Mouse (Mus musculus) hindbrain, postnatal 0 days (tissue): ENCODE results near the gene Qtrt2. TPM values are rescaled to one million over a fixed set of nuclear protein-coding genes. Genes with fewer than 3 reads are reported as not detected.

ENCODE experiments used
- ATAC-seq: fragments of 200-750 bp; cut with Nextera tagmentation; 2 replicates; pipeline ENCODE4 v1.8.0; 2017; ENCODE audit warnings: mild to moderate bottlenecking, moderate TSS enrichment, moderate library complexity
- DNase-seq: peaks from one replicate; pipeline ENCODE4 v3.0.0-alpha.2; 2015; ENCODE audit warnings: low spot score
- H3K27ac ChIP-seq: fragments of 300-500 bp; sonication (generic); 2 replicates; pipeline ENCODE4 v1.5.1; 2014; ENCODE audit warnings: mild to moderate bottlenecking
- H3K27me3 ChIP-seq: fragments of 300-500 bp; sonication (generic); 2 replicates; pipeline ENCODE4 v1.6.1; 2014; ENCODE audit warnings: low read length, mixed read lengths; ENCODE audit not compliant: insufficient read depth
- H3K36me3 ChIP-seq: fragments of 300-500 bp; sonication (generic); 2 replicates; pipeline ENCODE4 v1.6.1; 2014; ENCODE audit warnings: low read length, mixed read lengths; ENCODE audit not compliant: insufficient read depth
- H3K4me1 ChIP-seq: fragments of 300-500 bp; sonication (generic); 2 replicates; pipeline ENCODE4 v1.6.1; 2014; ENCODE audit warnings: antibody characterized with exemption, low read length, mixed read lengths; ENCODE audit not compliant: insufficient read depth
- H3K4me2 ChIP-seq: fragments of 300-500 bp; sonication (generic); 2 replicates; pipeline ENCODE4 v1.6.1; 2014; ENCODE audit warnings: low read depth, mild to moderate bottlenecking, low read length, moderate library complexity, mixed read lengths
- H3K4me3 ChIP-seq: fragments of 300-500 bp; sonication (generic); 2 replicates; pipeline ENCODE4 v1.5.1; 2014; ENCODE audit warnings: low read length
- H3K9ac ChIP-seq: fragments of 300-500 bp; sonication (generic); replicated peaks from 2 replicates; pipeline ENCODE4 v1.6.1; 2014; ENCODE audit warnings: mild to moderate bottlenecking, low read length, moderate library complexity, mixed read lengths
- H3K9me3 ChIP-seq: fragments of 300-500 bp; sonication (generic); 2 replicates; pipeline ENCODE4 v1.6.1; 2016; ENCODE audit warnings: low read length, mixed read lengths
- CTCF ChIP-seq: IDR thresholded peaks from 2 replicates; pipeline ENCODE4 v1.5.1; 2016; ENCODE audit warnings: antibody characterized with exemption, control low read depth, low read depth
- WGBS: fragments of 180-500 bp; shearing (Covaris S2); extraction: QIAGEN DNeasy Blood & Tissue Kit; methylation state at CpG from one replicate; pipeline ENCODE4 v1.1.7; 2014; 5-methylcytosine and 5-hydroxymethylcytosine counted together
- polyA plus RNA-seq: library from polyadenylated mRNA; unstranded; fragments of >200 nt; fragmentation: Nextera tagmentation; extraction: Ambion mirVana; gene quantifications from 2 replicates; pipeline ENCODE4 v1.2.1, GENCODE M21; 2015
- total RNA-seq: library from RNA; depleted of rRNA; stranded (reverse); fragments of >200 nt; gene quantifications from 2 replicates; pipeline ENCODE4 v1.2.3, GENCODE M21; 2014

Qtrt2 gene
- total and polyA plus RNA-seq, 2 experiments from 2014 or later: 11.3 to 29.7 TPM

GRCm38 (mm10) chr16:43945351-43945750 is 18.7 kb upstream of the Qtrt2 start:
- H3K27me3 ChIP-seq: no peaks in the 10 kb centered on the region
- no peak overlapping the region for H3K4me3 ChIP-seq
- no peaks in the 10 kb centered on the region for H3K36me3 ChIP-seq
- DNase-seq: no peak
- no peak for TF ChIP-seq CTCF
- H3K4me1 ChIP-seq: no peaks in the 10 kb centered on the region
- H3K9ac ChIP-seq: no peak overlapping the region
- WGBS: 77% methylated on average over 3 of the region's 3 CpGs
- no peak overlapping the region for H3K27ac ChIP-seq
- no peak overlapping the region for H3K4me2 ChIP-seq
- no peak for ATAC-seq
- H3K9me3 ChIP-seq: no peaks in the 10 kb centered on the region

GRCm38 (mm10) chr16:43940846-43941245 is 14.2 kb upstream of the Qtrt2 start:
- ATAC-seq (no peak), DNase-seq (no peak)
- Histone ChIP-seq H3K4me2 (no peak overlapping the region), H3K27ac (no peak overlapping the region), H3K36me3 (no peaks in the 10 kb centered on the region), H3K4me3 (no peak overlapping the region), H3K9ac (no peak overlapping the region), H3K4me1 (no peaks in the 10 kb centered on the region), H3K27me3 (no peaks in the 10 kb centered on the region), H3K9me3 (no peaks in the 10 kb centered on the region)
- TF ChIP-seq CTCF: no peak
- 91% methylated on average over 4 of the region's 4 CpGs for WGBS

- H3K4me1 ChIP-seq: no peaks in the 10 kb centered on the region
Observed at GRCm38 (mm10) chr16:43935892-43936291, 9.3 kb upstream of the Qtrt2 start.

GRCm38 (mm10) chr16:43935367-43935766 is 8.8 kb upstream of the Qtrt2 start:
- no peak overlapping the region for H3K27ac ChIP-seq
- TF ChIP-seq CTCF: no peak
- no peaks in the 10 kb centered on the region for H3K4me1 ChIP-seq
- no peaks in the 10 kb centered on the region for H3K9me3 ChIP-seq
- H3K9ac ChIP-seq: no peak overlapping the region
- DNase-seq (peak; percentile 32), ATAC-seq (no peak)
- H3K27me3 ChIP-seq: no peaks in the 10 kb centered on the region
- H3K36me3 ChIP-seq: no peaks in the 10 kb centered on the region
- 64% methylated on average over 3 of the region's 3 CpGs for WGBS
- H3K4me3 ChIP-seq: no peak overlapping the region
- no peak overlapping the region for H3K4me2 ChIP-seq

More at GRCm38 (mm10) chr16:43935892-43936291, 9.3 kb upstream of the Qtrt2 start:
- no peaks in the 10 kb centered on the region for H3K27me3 ChIP-seq
- H3K9me3 ChIP-seq: no peaks in the 10 kb centered on the region
- no peak overlapping the region for H3K27ac ChIP-seq
- DNase-seq (no peak), ATAC-seq (no peak)
- H3K9ac ChIP-seq: no peak overlapping the region
- H3K4me2 ChIP-seq: no peak overlapping the region
- no peaks in the 10 kb centered on the region for H3K36me3 ChIP-seq
- TF ChIP-seq CTCF: no peak
- H3K4me3 ChIP-seq: no peak overlapping the region
- 58% methylated on average over 3 of the region's 3 CpGs for WGBS

- ATAC-seq (peak; percentile 43; the same call in 1 of the 2 replicates), DNase-seq (no peak)
- Histone ChIP-seq H3K36me3 (no peaks in the 10 kb centered on the region), H3K9me3 (no peaks in the 10 kb centered on the region), H3K9ac (no peak overlapping the region), H3K27me3 (no peaks in the 10 kb centered on the region), H3K4me1 (no peaks in the 10 kb centered on the region), H3K27ac (no peak overlapping the region), H3K4me3 (no peak overlapping the region), H3K4me2 (no peak overlapping the region)
- WGBS: 82% methylated on average over 8 of the region's 8 CpGs
- no peak for TF ChIP-seq CTCF
Observed at GRCm38 (mm10) chr16:43934856-43935255, 8.2 kb upstream of the Qtrt2 start.

GRCm38 (mm10) chr16:43933041-43933440 is 6.4 kb upstream of the Qtrt2 start:
- 85% methylated on average over 6 of the region's 6 CpGs for WGBS
- Histone ChIP-seq H3K9ac (no peak overlapping the region), H3K4me1 (no peaks in the 10 kb centered on the region), H3K36me3 (no peaks in the 10 kb centered on the region), H3K4me3 (no peak overlapping the region), H3K27ac (no peak overlapping the region), H3K4me2 (no peak overlapping the region), H3K9me3 (no peaks in the 10 kb centered on the region), H3K27me3 (no peaks in the 10 kb centered on the region)
- DNase-seq: no peak
- no peak for TF ChIP-seq CTCF
- no peak for ATAC-seq

- no peak overlapping the region for H3K9ac ChIP-seq
- H3K36me3 ChIP-seq: no peaks in the 10 kb centered on the region
- no peak overlapping the region for H3K4me3 ChIP-seq
- no peak overlapping the region for H3K27ac ChIP-seq
- no peak for TF ChIP-seq CTCF
- no peaks in the 10 kb centered on the region for H3K27me3 ChIP-seq
- no peak overlapping the region for H3K4me2 ChIP-seq
- no peaks in the 10 kb centered on the region for H3K9me3 ChIP-seq
- 78% methylated on average over 7 of the region's 7 CpGs for WGBS
- no peaks in the 10 kb centered on the region for H3K4me1 ChIP-seq
- no peak for DNase-seq
- no peak for ATAC-seq
Observed at GRCm38 (mm10) chr16:43932319-43932718, 5.7 kb upstream of the Qtrt2 start.
